Mouse (Mus musculus) brain, embryonic 14.5 days (tissue): ENCODE results near the gene Gm49361.

ENCODE experiments used
- CTCF ChIP-seq: fragments of 200-500 bp; IDR thresholded peaks from 2 replicates; pipeline ENCODE4 v1.5.1; 2012; ENCODE audit warnings: inconsistent platforms, mild to moderate bottlenecking, moderate library complexity, borderline replicate concordance; ENCODE audit not compliant: insufficient read depth, insufficient read length; ENCODE audit errors: extremely low read depth
- POLR2A ChIP-seq: fragments of 200-500 bp; IDR thresholded peaks from 2 replicates; pipeline ENCODE4 v1.6.1; 2012; ENCODE audit warnings: mild to moderate bottlenecking, inconsistent platforms, borderline replicate concordance; ENCODE audit not compliant: poor library complexity, insufficient read depth, insufficient read length, severe bottlenecking; ENCODE audit errors: extremely low read depth

- TF ChIP-seq CTCF (no peak), POLR2A (no peak)
Measured at GRCm38 (mm10) chr14:57691316-57691715, 54.6 kb downstream of the Gm49361 start.
